Mouse (Mus musculus) midbrain, postnatal 0 days (tissue): ENCODE data around the gene Zfp219. TPM values are rescaled to one million over a fixed set of nuclear protein-coding genes. Genes with fewer than 3 reads are reported as not detected.

ENCODE experiments used
- ATAC-seq: fragments of 200-750 bp; cut with Nextera tagmentation; 2 replicates; pipeline ENCODE4 v1.8.0; 2017; ENCODE audit warnings: moderate number of reproducible peaks, mild to moderate bottlenecking, moderate TSS enrichment, moderate library complexity; ENCODE audit not compliant: low FRiP score
- DNase-seq: peaks from one replicate; pipeline ENCODE4 v3.0.0-alpha.2; 2015; ENCODE audit warnings: low spot score
- H3K27ac ChIP-seq: fragments of 300-500 bp; sonication (generic); 2 replicates; pipeline ENCODE4 v1.5.1; 2014; ENCODE audit warnings: low read depth, mild to moderate bottlenecking, low read length, mixed read lengths
- H3K27me3 ChIP-seq: fragments of 300-500 bp; sonication (generic); 2 replicates; pipeline ENCODE4 v1.6.1; 2014; ENCODE audit warnings: low read length, control low read depth, mixed read lengths; ENCODE audit not compliant: insufficient read depth
- H3K36me3 ChIP-seq: fragments of 300-500 bp; sonication (generic); 2 replicates; pipeline ENCODE4 v1.6.1; 2014; ENCODE audit warnings: low read length, control low read depth, mixed read lengths; ENCODE audit not compliant: insufficient read depth
- H3K4me1 ChIP-seq: fragments of 300-500 bp; sonication (generic); 2 replicates; pipeline ENCODE4 v1.6.1; 2014; ENCODE audit warnings: mild to moderate bottlenecking, control low read depth, antibody characterized with exemption, low read length, mixed read lengths; ENCODE audit not compliant: insufficient read depth
- H3K4me2 ChIP-seq: fragments of 300-500 bp; sonication (generic); 2 replicates; pipeline ENCODE4 v1.6.1; 2014; ENCODE audit warnings: low read depth, mild to moderate bottlenecking, low read length, mixed read lengths; ENCODE audit not compliant: poor library complexity, severe bottlenecking
- H3K4me3 ChIP-seq: fragments of 300-500 bp; sonication (generic); 2 replicates; pipeline ENCODE4 v1.5.1; 2014; ENCODE audit warnings: low read depth, mild to moderate bottlenecking, low read length, moderate library complexity
- H3K9ac ChIP-seq: fragments of 300-500 bp; sonication (generic); replicated peaks from 2 replicates; pipeline ENCODE4 v1.6.1; 2014; ENCODE audit warnings: mild to moderate bottlenecking, low read length, moderate library complexity, mixed read lengths; ENCODE audit not compliant: poor library complexity, severe bottlenecking
- H3K9me3 ChIP-seq: fragments of 300-500 bp; sonication (generic); 2 replicates; pipeline ENCODE4 v1.6.1; 2016; ENCODE audit warnings: low read length, control low read depth
- CTCF ChIP-seq: IDR thresholded peaks from 2 replicates; pipeline ENCODE4 v1.5.1; 2016; ENCODE audit warnings: antibody characterized with exemption, mild to moderate bottlenecking
- WGBS: fragments of 180-500 bp; shearing (Covaris S2); extraction: QIAGEN DNeasy Blood & Tissue Kit; methylation state at CpG from one replicate; pipeline ENCODE4 v1.1.7; 2014; 5-methylcytosine and 5-hydroxymethylcytosine counted together
- polyA plus RNA-seq: library from polyadenylated mRNA; unstranded; fragments of >200 nt; fragmentation: Nextera tagmentation; extraction: Ambion mirVana; gene quantifications from 2 replicates; pipeline ENCODE4 v1.2.1, GENCODE M21; 2015
- total RNA-seq: library from RNA; depleted of rRNA; stranded (reverse); fragments of >200 nt; gene quantifications from 2 replicates; pipeline ENCODE4 v1.2.3, GENCODE M21; 2014

Zfp219 gene
- total and polyA plus RNA-seq, 2 experiments from 2014 or later: 23.5 to 65.5 TPM

GRCm38 (mm10) chr14:52012553-52012952 lies 8.0 kb downstream of the Zfp219 start:
- no peak for TF ChIP-seq CTCF
- WGBS: 27% methylated on average over 5 of the region's 5 CpGs
- Histone ChIP-seq H3K27ac (peak overlapping the region; percentile 92), H3K4me2 (peak overlapping the region; percentile 81), H3K36me3 (peaks cover 13% of the 10 kb centered on the region; the same call in 1 of the 2 replicates), H3K4me3 (peak overlapping the region; percentile 66; the same call in 1 of the 2 replicates), H3K9me3 (no peaks in the 10 kb centered on the region), H3K4me1 (peaks cover 28% of the 10 kb centered on the region; the same call in 1 of the 2 replicates), H3K9ac (peak overlapping the region; percentile 89; the same call in 1 of the 2 replicates), H3K27me3 (no peaks in the 10 kb centered on the region)
- DNase-seq: no peak
- ATAC-seq: no peak

GRCm38 (mm10) chr14:52012085-52012484 lies 8.4 kb downstream of the Zfp219 start:
- ATAC-seq (no peak), DNase-seq (peak; percentile 70)
- Histone ChIP-seq H3K4me3 (no peak overlapping the region), H3K4me2 (peak overlapping the region; percentile 81), H3K27ac (peak overlapping the region; percentile 92), H3K27me3 (no peaks in the 10 kb centered on the region), H3K36me3 (peaks cover 15% of the 10 kb centered on the region; the same call in 1 of the 2 replicates), H3K4me1 (peaks cover 28% of the 10 kb centered on the region; the same call in 1 of the 2 replicates), H3K9me3 (no peaks in the 10 kb centered on the region), H3K9ac (0 out of 2 replicates have a peak overlapping the region, but pooled peaks have one; percentile 20)
- WGBS: 40% methylated on average over 4 of the region's 4 CpGs
- no peak for TF ChIP-seq CTCF

- H3K9ac ChIP-seq: no peak overlapping the region
- peaks cover 28% of the 10 kb centered on the region; the same call in 1 of the 2 replicates for H3K4me1 ChIP-seq
- no peaks in the 10 kb centered on the region for H3K9me3 ChIP-seq
- H3K27ac ChIP-seq: peak overlapping the region; percentile 92
- H3K4me2 ChIP-seq: no peak overlapping the region
- 29% methylated on average over 1 of the region's 1 CpGs for WGBS
- H3K36me3 ChIP-seq: peaks cover 19% of the 10 kb centered on the region; the same call in 1 of the 2 replicates
- ATAC-seq (no peak), DNase-seq (no peak)
- TF ChIP-seq CTCF: no peak
- H3K4me3 ChIP-seq: no peak overlapping the region
- no peaks in the 10 kb centered on the region for H3K27me3 ChIP-seq
These were observed 8.8 kb downstream of the Zfp219 start for GRCm38 (mm10) chr14:52011683-52012082.

- no peaks in the 10 kb centered on the region for H3K9me3 ChIP-seq
- H3K36me3 ChIP-seq: peaks cover 29% of the 10 kb centered on the region; the same call in 1 of the 2 replicates
- peaks cover 22% of the 10 kb centered on the region; the same call in 1 of the 2 replicates for H3K4me1 ChIP-seq
- peak overlapping the region; percentile 56 for H3K9ac ChIP-seq
- peak overlapping the region; percentile 92 for H3K27ac ChIP-seq
- no peak for TF ChIP-seq CTCF
- peak overlapping the region; percentile 54 for H3K4me2 ChIP-seq
- DNase-seq (peak; percentile 94), ATAC-seq (peak; percentile 75)
- peak overlapping the region; percentile 29 for H3K4me3 ChIP-seq
- no peaks in the 10 kb centered on the region for H3K27me3 ChIP-seq
- WGBS: 4% methylated on average over 9 of the region's 9 CpGs
These were observed 10.0 kb downstream of the Zfp219 start for GRCm38 (mm10) chr14:52010446-52011111.

GRCm38 (mm10) chr14:52009841-52010240 lies 10.7 kb downstream of the Zfp219 start:
- DNase-seq (no peak), ATAC-seq (no peak)
- TF ChIP-seq CTCF: no peak
- Histone ChIP-seq H3K4me3 (peak overlapping the region; percentile 29), H3K9me3 (no peaks in the 10 kb centered on the region), H3K27ac (peak overlapping the region; percentile 92), H3K4me1 (peaks cover 25% of the 10 kb centered on the region; the same call in 1 of the 2 replicates), H3K27me3 (no peaks in the 10 kb centered on the region), H3K9ac (peak overlapping the region; percentile 56), H3K36me3 (peaks cover 36% of the 10 kb centered on the region; the same call in 1 of the 2 replicates), H3K4me2 (peak overlapping the region; percentile 54)
- 30% methylated on average over 6 of the region's 6 CpGs for WGBS

- Histone ChIP-seq H3K27ac (peak overlapping the region; percentile 69), H3K4me2 (peak overlapping the region; percentile 54), H3K9me3 (no peaks in the 10 kb centered on the region), H3K9ac (peak overlapping the region; percentile 42; the same call in 1 of the 2 replicates), H3K27me3 (no peaks in the 10 kb centered on the region), H3K36me3 (peaks cover 36% of the 10 kb centered on the region; the same call in 1 of the 2 replicates), H3K4me1 (peaks cover 29% of the 10 kb centered on the region; the same call in 1 of the 2 replicates), H3K4me3 (peak overlapping the region; percentile 15; the same call in 1 of the 2 replicates)
- ATAC-seq: no peak
- 24% methylated on average over 26 of the region's 26 CpGs for WGBS
- no peak for DNase-seq
- TF ChIP-seq CTCF: no peak
These were observed 11.2 kb downstream of the Zfp219 start for GRCm38 (mm10) chr14:52009361-52009760.
